ENCODE assay signal across 38 mouse cellular contexts in the genomic region with DNA sequence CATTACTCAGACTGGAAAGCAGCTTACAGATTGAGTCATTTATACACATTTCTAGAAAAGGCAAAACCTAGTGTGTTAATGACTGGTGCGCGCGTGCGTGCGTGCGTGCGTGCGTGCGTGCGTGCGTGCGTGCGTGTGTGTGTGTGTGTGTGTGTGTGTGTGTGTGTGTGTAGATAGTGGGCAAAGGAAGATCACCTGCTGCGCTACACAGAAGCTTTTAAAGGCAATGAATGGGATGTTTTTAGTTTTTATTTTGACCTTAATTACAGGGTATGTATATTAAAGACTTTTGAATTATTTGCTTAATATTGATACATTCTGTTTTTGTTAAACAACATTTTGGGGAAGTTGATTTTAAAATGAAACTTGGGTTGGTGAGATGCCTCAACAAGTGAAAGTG. TPM values are rescaled to one million over a fixed set of nuclear protein-coding genes. Genes with fewer than 3 reads are reported as not detected.
"Had no signal": no experiment of that assay in that cellular context is flagged by ENCODE, and none has a peak within 500 bp of the region (broad histone marks: within the 10 kb centered on the region; RNA-seq: fewer than 3 reads in every experiment).

No protein-coding gene starts in this region.

- DNase-seq: cerebellum, adult 8-10 months; cerebellum, adult 9-10 months; cerebellum, adult 9-11 months; cerebellum, postnatal 10 days; cerebellum, postnatal 14 days; cerebellum, postnatal 25 days; cerebellum, postnatal 36 days; embryo, embryonic 11 days; forebrain, postnatal 0 days; gastrocnemius, adult 2 months; gastrocnemius, postnatal 10 days; gastrocnemius, postnatal 14 days; gastrocnemius, postnatal 36 days; heart, adult 11 months; heart, adult 18-20 months; heart, adult 2 months had no signal

- H3K9ac ChIP-seq: embryonic facial prominence, embryonic 12.5 days; embryonic facial prominence, embryonic 13.5 days; embryonic facial prominence, embryonic 15.5 days; forebrain, embryonic 12.5 days; forebrain, embryonic 13.5 days; forebrain, embryonic 15.5 days; forebrain, postnatal 0 days had no signal

- H3K9me3 ChIP-seq: embryonic facial prominence, embryonic 10.5 days; embryonic facial prominence, embryonic 12.5 days; embryonic facial prominence, embryonic 13.5 days; embryonic facial prominence, embryonic 15.5 days; forebrain, embryonic 10.5 days; forebrain, embryonic 12.5 days; forebrain, embryonic 13.5 days; forebrain, embryonic 15.5 days had no signal

- H3K27ac ChIP-seq: embryonic facial prominence, embryonic 10.5 days; embryonic facial prominence, embryonic 12.5 days; embryonic facial prominence, embryonic 13.5 days; embryonic facial prominence, embryonic 15.5 days; forebrain, embryonic 10.5 days; forebrain, embryonic 12.5 days; forebrain, embryonic 13.5 days; forebrain, embryonic 15.5 days; gastrocnemius, adult 2 months; heart, adult 2 months had no signal

- ATAC-seq: forebrain, embryonic 13.5 days; forebrain, embryonic 14.5 days; forebrain, embryonic 15.5 days; forebrain, embryonic 16.5 days; forebrain, postnatal 0 days had no signal

- H3K4me2 ChIP-seq: embryonic facial prominence, embryonic 12.5 days; embryonic facial prominence, embryonic 13.5 days; embryonic facial prominence, embryonic 15.5 days; forebrain, embryonic 12.5 days; forebrain, embryonic 13.5 days; forebrain, embryonic 15.5 days had no signal

- H3K36me3 ChIP-seq: embryonic facial prominence, embryonic 10.5 days; embryonic facial prominence, embryonic 12.5 days; embryonic facial prominence, embryonic 15.5 days; forebrain, embryonic 12.5 days; forebrain, embryonic 15.5 days had no signal

- H3K4me3 ChIP-seq: embryonic facial prominence, embryonic 10.5 days; embryonic facial prominence, embryonic 12.5 days; embryonic facial prominence, embryonic 13.5 days; embryonic facial prominence, embryonic 15.5 days; erythroblast, embryonic 14.5 days; forebrain, embryonic 10.5 days; forebrain, embryonic 12.5 days; forebrain, embryonic 13.5 days; forebrain, embryonic 15.5 days; gastrocnemius, adult 2 months; heart, adult 2 months had no signal

- H3K27me3 ChIP-seq: embryonic facial prominence, embryonic 12.5 days; embryonic facial prominence, embryonic 13.5 days; embryonic facial prominence, embryonic 15.5 days; forebrain, embryonic 12.5 days; forebrain, embryonic 13.5 days; forebrain, embryonic 15.5 days had no signal

- H3K4me1 ChIP-seq: embryonic facial prominence, embryonic 10.5 days; embryonic facial prominence, embryonic 12.5 days; embryonic facial prominence, embryonic 13.5 days; embryonic facial prominence, embryonic 15.5 days; forebrain, embryonic 10.5 days; forebrain, embryonic 13.5 days had no signal

RNA-seq across cellular contexts. Expression of a gene that starts 43.2 kb away (rescaled TPM):
- total RNA-seq: common myeloid progenitor, adult 5-6 weeks; forebrain, postnatal 0 days; gastrocnemius, adult 18-20 months; gastrocnemius, adult 2 months; gastrocnemius, adult 8-10 months; gastrocnemius, postnatal 10 days; gastrocnemius, postnatal 14 days; gastrocnemius, postnatal 36 days; gastrocnemius, postnatal 4 days; granulocyte monocyte progenitor cell, adult 5-6 weeks; heart, adult 18-20 months; heart, adult 2 months; heart, adult 8-10 months had no signal
- polyA plus RNA-seq: cortical plate, adult 2 months; embryonic facial prominence, embryonic 10.5 days; embryonic facial prominence, embryonic 11.5 days; embryonic facial prominence, embryonic 12.5 days; embryonic facial prominence, embryonic 13.5 days; embryonic facial prominence, embryonic 14.5 days; embryonic facial prominence, embryonic 15.5 days; erythroblast, embryonic 14.5 days; forebrain, embryonic 10.5 days; forebrain, embryonic 11.5 days; forebrain, embryonic 12.5 days; forebrain, embryonic 13.5 days; forebrain, embryonic 14.5 days; forebrain, embryonic 15.5 days; forebrain, embryonic 16.5 days; forebrain, postnatal 0 days; frontal cortex, adult 2 months had no signal
